Mouse (Mus musculus): ENCODE data around the gene Dock4. TPM values are rescaled to one million over a fixed set of nuclear protein-coding genes. Genes with fewer than 3 reads are reported as not detected.

Gene Dock4
- polyA plus RNA-seq, 1 experiment: 12.7 TPM

DNA sequence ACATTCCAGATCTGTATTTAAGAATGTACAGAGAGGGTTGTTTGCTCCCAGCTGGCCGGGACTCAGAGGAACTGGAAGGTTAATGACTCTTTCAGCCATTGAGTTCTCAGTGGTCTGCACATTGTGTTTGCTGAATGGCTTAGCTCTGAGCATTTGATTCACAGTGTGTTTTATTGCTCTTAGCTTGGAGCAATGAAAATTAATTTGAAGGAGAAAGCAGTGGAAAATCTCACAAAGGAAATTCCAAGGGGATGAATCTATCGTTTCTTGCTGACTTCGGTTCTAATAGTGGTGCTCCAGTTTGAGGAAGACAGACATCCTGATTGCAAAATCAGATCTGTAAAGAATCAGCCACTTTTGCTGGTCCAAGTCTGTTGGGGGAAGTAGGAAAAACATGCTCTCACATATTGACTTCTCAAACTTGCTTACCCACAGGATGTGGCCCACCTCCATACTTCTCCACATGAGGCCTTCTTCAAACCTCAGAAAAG, 342.9 kb downstream of the Dock4 start:
- Histone ChIP-seq H3K4me1 (ENCODE audit: control insufficient read depth, insufficient read depth, low read length) (no peaks in the 10 kb centered on the region), H3K27ac (ENCODE audit: insufficient read depth, low read length) (no peak overlapping the region), H3K36me3 (ENCODE audit: control insufficient read depth, insufficient read depth, low read length, poor library complexity, severe bottlenecking) (no peaks in the 10 kb centered on the region), H3K9me3 (replicated peaks; ENCODE audit: control insufficient read depth, insufficient read depth, low read length, poor library complexity, severe bottlenecking) (no peaks in the 10 kb centered on the region), H3K4me3 (ENCODE audit: low read depth, low read length) (no peak overlapping the region), H3K27me3 (ENCODE audit: control insufficient read depth, insufficient read depth, low read length, poor library complexity, severe bottlenecking) (no peaks in the 10 kb centered on the region), H3K9ac (ENCODE audit: low read depth, poor library complexity, severe bottlenecking) (no peak overlapping the region)
- no peak for TF ChIP-seq EP300 (IDR thresholded peaks at IDR 0.05; ENCODE audit: insufficient read depth, low read depth, low read length)
- no peak for TF ChIP-seq CTCF (IDR thresholded peaks at IDR 0.05; ENCODE audit: low read depth, low read length)
- TF ChIP-seq POLR2A (IDR thresholded peaks at IDR 0.05; ENCODE audit: insufficient read depth, low read length): no peak

DNA sequence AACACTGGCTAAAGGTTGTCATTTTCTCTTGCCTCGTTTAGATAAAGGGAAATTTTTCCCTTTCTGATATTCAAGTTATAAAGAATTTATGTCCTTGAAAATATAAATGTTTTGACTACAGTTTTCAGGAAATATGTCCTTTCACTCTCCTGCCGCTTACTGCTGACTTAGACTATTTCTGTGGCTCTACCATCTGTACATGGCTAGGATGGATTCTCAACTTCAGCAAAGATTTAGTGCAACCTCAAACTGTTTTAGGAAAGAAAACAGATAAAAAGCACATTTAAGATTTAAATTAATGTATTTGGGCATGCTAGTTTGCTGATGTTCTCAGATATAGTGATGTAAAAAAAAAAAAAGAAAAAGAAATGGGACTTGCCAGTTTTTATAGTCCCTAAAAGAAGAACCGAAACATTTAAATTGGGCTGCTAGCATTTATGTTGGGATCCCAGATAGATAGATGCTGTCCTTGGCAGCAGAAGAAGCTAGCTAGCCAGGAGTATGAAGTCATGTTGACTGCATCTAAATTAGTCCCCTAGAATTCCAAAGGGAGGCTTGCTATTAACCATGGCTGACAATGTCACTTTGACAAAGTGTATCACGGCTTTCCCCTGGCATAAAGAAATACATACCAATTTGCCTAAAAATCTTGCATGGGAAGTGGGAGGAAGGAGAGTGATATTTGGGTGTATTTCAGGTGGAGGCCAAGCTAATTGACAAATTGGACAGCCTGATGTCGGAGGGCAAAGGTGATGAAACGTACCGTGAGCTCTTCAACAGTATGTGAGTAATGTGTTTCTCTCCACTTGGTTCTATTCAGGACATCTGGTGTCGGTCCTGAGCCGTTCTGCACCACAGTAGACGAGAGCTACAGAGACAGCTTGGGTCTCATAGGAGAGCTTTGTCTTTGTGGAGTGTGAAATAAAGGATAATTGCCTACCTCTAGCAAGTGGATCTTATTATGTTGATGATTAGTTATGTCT, 343.9 kb downstream of the Dock4 start:
- Histone ChIP-seq H3K4me1 (ENCODE audit: control insufficient read depth, insufficient read depth, low read length) (no peaks in the 10 kb centered on the region), H3K27ac (ENCODE audit: insufficient read depth, low read length) (no peak overlapping the region), H3K9ac (ENCODE audit: low read depth, poor library complexity, severe bottlenecking) (no peak overlapping the region), H3K27me3 (ENCODE audit: control insufficient read depth, insufficient read depth, low read length, poor library complexity, severe bottlenecking) (no peaks in the 10 kb centered on the region), H3K36me3 (ENCODE audit: control insufficient read depth, insufficient read depth, low read length, poor library complexity, severe bottlenecking) (no peaks in the 10 kb centered on the region), H3K4me3 (ENCODE audit: low read depth, low read length) (no peak overlapping the region), H3K9me3 (replicated peaks; ENCODE audit: control insufficient read depth, insufficient read depth, low read length, poor library complexity, severe bottlenecking) (no peaks in the 10 kb centered on the region)
- no peak for TF ChIP-seq EP300 (IDR thresholded peaks at IDR 0.05; ENCODE audit: insufficient read depth, low read depth, low read length)
- TF ChIP-seq CTCF (IDR thresholded peaks at IDR 0.05; ENCODE audit: low read depth, low read length): no peak
- no peak for TF ChIP-seq POLR2A (IDR thresholded peaks at IDR 0.05; ENCODE audit: insufficient read depth, low read length)

DNA sequence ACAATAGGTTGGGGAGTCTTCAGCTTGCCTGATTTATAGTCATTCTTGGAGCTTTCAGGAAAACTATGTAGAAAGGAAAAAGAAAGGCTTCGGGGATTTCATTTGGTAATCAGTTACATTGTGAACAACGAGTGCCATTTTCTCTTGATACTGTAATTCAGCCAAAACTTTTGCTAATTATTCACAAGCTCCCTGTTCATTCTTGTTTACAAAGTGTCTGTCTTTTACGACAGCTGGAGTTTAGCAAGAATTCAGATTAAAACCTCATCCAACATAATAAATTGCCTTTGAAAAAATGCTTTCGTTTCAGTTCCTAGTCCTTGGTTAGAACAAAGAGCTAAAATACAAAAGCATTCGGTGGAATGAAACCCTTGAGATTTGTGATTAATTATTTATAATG, 345.5 kb downstream of the Dock4 start:
- H3K4me3 ChIP-seq (ENCODE audit: low read depth, low read length): no peak overlapping the region
- no peaks in the 10 kb centered on the region for H3K27me3 ChIP-seq (ENCODE audit: control insufficient read depth, insufficient read depth, low read length, poor library complexity, severe bottlenecking)
- no peaks in the 10 kb centered on the region for H3K36me3 ChIP-seq (ENCODE audit: control insufficient read depth, insufficient read depth, low read length, poor library complexity, severe bottlenecking)
- H3K4me1 ChIP-seq (ENCODE audit: control insufficient read depth, insufficient read depth, low read length): peaks cover 1% of the 10 kb centered on the region
- H3K9me3 ChIP-seq (replicated peaks; ENCODE audit: control insufficient read depth, insufficient read depth, low read length, poor library complexity, severe bottlenecking): no peaks in the 10 kb centered on the region
- TF ChIP-seq POLR2A (IDR thresholded peaks at IDR 0.05; ENCODE audit: insufficient read depth, low read length): no peak
- no peak for TF ChIP-seq EP300 (IDR thresholded peaks at IDR 0.05; ENCODE audit: insufficient read depth, low read depth, low read length)
- TF ChIP-seq CTCF (IDR thresholded peaks at IDR 0.05; ENCODE audit: low read depth, low read length): no peak
- no peak overlapping the region for H3K9ac ChIP-seq (ENCODE audit: low read depth, poor library complexity, severe bottlenecking)
- no peak overlapping the region for H3K27ac ChIP-seq (ENCODE audit: insufficient read depth, low read length)

DNA sequence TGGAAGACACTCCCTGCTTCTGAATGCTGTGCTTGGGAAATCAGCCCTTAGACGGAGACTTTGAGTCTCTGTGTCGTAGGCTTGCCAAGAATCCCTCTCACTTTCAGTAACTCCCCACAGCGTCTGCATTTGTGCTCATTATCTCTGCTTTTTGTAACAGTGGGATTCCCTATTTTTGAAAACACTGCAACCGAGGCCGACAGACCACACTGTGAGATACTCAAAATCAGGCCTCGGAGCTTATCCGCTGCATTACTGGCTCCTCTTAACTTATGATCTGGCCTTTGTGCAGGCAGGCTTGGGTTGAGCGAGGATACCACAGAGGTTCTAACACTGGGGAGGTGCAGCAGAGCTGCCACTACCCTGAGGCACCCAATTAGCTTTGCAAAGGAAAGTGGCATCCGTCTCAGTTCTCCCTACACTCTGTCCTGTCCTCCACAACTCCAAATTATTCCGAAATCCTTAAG, 346.5 kb downstream of the Dock4 start:
- no peak for TF ChIP-seq CTCF (IDR thresholded peaks at IDR 0.05; ENCODE audit: low read depth, low read length)
- no peak for TF ChIP-seq EP300 (IDR thresholded peaks at IDR 0.05; ENCODE audit: insufficient read depth, low read depth, low read length)
- TF ChIP-seq POLR2A (IDR thresholded peaks at IDR 0.05; ENCODE audit: insufficient read depth, low read length): no peak
- no peak overlapping the region for H3K27ac ChIP-seq (ENCODE audit: insufficient read depth, low read length)
- H3K27me3 ChIP-seq (ENCODE audit: control insufficient read depth, insufficient read depth, low read length, poor library complexity, severe bottlenecking): no peaks in the 10 kb centered on the region
- no peak overlapping the region for H3K4me3 ChIP-seq (ENCODE audit: low read depth, low read length)
- peaks cover 1% of the 10 kb centered on the region for H3K4me1 ChIP-seq (ENCODE audit: control insufficient read depth, insufficient read depth, low read length)
- no peaks in the 10 kb centered on the region for H3K36me3 ChIP-seq (ENCODE audit: control insufficient read depth, insufficient read depth, low read length, poor library complexity, severe bottlenecking)
- H3K9me3 ChIP-seq (replicated peaks; ENCODE audit: control insufficient read depth, insufficient read depth, low read length, poor library complexity, severe bottlenecking): no peaks in the 10 kb centered on the region
- no peak overlapping the region for H3K9ac ChIP-seq (ENCODE audit: low read depth, poor library complexity, severe bottlenecking)

DNA sequence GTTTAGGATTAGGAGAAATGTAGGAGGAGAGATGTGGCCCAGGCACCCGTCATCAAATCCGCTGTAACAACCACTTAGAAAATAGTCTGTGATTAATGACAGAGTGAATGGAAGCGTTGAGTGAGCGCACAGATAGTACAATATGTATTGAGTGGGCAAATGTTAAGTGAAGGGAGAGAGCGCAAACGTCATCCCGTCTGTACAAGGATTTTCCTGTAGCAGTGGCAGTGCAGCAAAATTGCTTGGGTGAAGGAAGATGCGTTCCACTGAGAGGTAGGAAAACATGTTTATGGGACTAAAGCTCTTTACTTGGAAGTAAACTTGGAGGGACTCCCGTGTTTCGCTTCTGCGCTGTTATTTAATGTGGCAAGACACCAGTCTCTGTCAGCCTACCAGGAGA, 348.3 kb downstream of the Dock4 start:
- no peaks in the 10 kb centered on the region for H3K9me3 ChIP-seq (replicated peaks; ENCODE audit: control insufficient read depth, insufficient read depth, low read length, poor library complexity, severe bottlenecking)
- no peak overlapping the region for H3K9ac ChIP-seq (ENCODE audit: low read depth, poor library complexity, severe bottlenecking)
- no peak overlapping the region for H3K27ac ChIP-seq (ENCODE audit: insufficient read depth, low read length)
- no peak overlapping the region for H3K4me3 ChIP-seq (ENCODE audit: low read depth, low read length)
- H3K4me1 ChIP-seq (ENCODE audit: control insufficient read depth, insufficient read depth, low read length): peaks cover 1% of the 10 kb centered on the region
- no peak for TF ChIP-seq EP300 (IDR thresholded peaks at IDR 0.05; ENCODE audit: insufficient read depth, low read depth, low read length)
- no peak for TF ChIP-seq CTCF (IDR thresholded peaks at IDR 0.05; ENCODE audit: low read depth, low read length)
- TF ChIP-seq POLR2A (IDR thresholded peaks at IDR 0.05; ENCODE audit: insufficient read depth, low read length): no peak
- H3K36me3 ChIP-seq (ENCODE audit: control insufficient read depth, insufficient read depth, low read length, poor library complexity, severe bottlenecking): no peaks in the 10 kb centered on the region
- H3K27me3 ChIP-seq (ENCODE audit: control insufficient read depth, insufficient read depth, low read length, poor library complexity, severe bottlenecking): no peaks in the 10 kb centered on the region

DNA sequence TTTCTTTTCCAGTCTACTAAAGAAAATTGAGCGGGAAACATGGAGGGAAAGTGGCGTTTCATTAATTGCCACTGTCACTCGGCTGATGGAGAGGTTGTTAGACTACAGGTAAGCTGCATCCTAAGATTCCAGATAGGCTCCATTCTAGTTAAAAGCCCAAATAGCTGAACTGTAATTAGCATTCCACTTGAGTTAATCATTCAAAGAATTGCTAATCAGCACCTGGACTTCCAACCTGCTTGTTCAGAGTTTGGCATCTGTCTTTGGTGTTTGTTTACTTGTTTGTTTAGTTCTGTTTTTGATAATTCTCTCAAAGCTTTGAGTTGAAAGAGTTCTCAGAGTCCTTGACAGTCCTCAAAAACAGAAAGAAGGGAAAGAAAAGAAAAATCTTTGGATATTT, 349.0 kb downstream of the Dock4 start:
- TF ChIP-seq EP300 (IDR thresholded peaks at IDR 0.05; ENCODE audit: insufficient read depth, low read depth, low read length) (no peak), CTCF (IDR thresholded peaks at IDR 0.05; ENCODE audit: low read depth, low read length) (no peak), POLR2A (IDR thresholded peaks at IDR 0.05; ENCODE audit: insufficient read depth, low read length) (no peak)
- Histone ChIP-seq H3K4me1 (ENCODE audit: control insufficient read depth, insufficient read depth, low read length) (peaks cover 1% of the 10 kb centered on the region), H3K4me3 (ENCODE audit: low read depth, low read length) (no peak overlapping the region), H3K27ac (ENCODE audit: insufficient read depth, low read length) (no peak overlapping the region), H3K9ac (ENCODE audit: low read depth, poor library complexity, severe bottlenecking) (no peak overlapping the region), H3K36me3 (ENCODE audit: control insufficient read depth, insufficient read depth, low read length, poor library complexity, severe bottlenecking) (no peaks in the 10 kb centered on the region), H3K9me3 (replicated peaks; ENCODE audit: control insufficient read depth, insufficient read depth, low read length, poor library complexity, severe bottlenecking) (no peaks in the 10 kb centered on the region), H3K27me3 (ENCODE audit: control insufficient read depth, insufficient read depth, low read length, poor library complexity, severe bottlenecking) (no peaks in the 10 kb centered on the region)
